Mouse (Mus musculus): ENCODE measurements at regions not wholly inside any gene's neighbourhood (a gene's known extent, or its start where the extent isn't known, plus 50 kb on each side); places are given as distances from the start of the nearest gene placed in this dataset.
A peak's percentile ranks its signal among the peaks of the same experiment; 100 is the strongest.
"Not testable (repeated sequence)": the region's sequence is repeated elsewhere in the genome, so short reads cannot be mapped to it uniquely, and the experiment has no call there.

DNA sequence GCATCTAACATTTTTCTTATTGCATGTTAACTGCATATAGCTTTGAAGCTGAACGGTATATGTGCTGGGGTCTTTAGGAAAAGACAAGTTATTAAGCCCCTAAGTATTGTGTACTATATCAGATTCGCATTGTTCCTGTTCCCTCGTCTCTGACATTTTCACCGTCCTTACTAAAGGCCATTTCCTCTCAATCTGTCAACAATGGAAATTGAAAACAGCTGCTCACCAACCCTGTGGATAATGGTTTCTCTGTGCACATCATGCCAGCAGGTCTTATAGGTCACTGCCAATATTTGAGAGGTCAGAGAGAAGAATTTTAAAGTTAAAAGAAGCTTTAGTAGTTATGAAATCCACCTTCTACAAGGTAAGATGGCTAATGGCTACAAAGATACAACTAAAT is 797.4 kb upstream of the Impad1 start:
- DNase-seq: no peak

DNA sequence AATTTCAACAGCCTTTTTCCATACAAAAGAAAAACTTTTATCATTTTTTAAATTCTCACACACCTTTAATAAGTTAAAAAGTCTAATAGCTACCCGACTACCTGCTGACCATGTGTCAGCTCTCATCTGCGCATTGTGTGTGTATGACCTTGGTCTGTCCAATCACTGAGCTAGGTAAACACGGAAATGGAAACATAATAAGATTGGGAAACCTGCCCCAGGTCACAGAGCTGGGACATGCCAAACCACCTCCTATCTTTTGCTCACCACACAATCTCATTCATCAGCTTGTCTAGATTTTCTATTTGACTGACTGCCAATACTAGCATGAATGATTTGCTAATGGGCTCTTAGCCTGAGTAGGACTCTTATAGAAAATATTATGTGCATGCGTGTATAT is 794.3 kb upstream of the Impad1 start:
- no peak for DNase-seq

DNA sequence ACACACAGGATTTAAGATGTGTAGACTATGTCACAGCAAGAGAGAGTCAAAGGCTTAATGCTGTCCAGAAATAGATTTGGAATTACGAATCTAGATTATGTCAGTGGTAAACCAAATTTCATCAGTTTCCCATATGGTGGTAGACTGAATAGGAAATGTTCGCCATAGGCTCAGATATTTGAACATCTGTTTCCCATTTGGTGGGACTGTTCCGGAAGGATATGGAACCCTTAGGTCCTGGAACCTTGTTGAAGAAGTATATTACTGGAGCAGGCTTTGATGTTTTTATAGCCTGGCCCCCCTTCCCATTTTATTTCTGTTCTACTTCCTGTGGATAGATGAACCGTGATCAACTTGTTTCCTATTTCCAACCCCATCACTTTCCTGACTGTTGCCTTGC is 792.0 kb upstream of the Impad1 start:
- no peak for DNase-seq

DNA sequence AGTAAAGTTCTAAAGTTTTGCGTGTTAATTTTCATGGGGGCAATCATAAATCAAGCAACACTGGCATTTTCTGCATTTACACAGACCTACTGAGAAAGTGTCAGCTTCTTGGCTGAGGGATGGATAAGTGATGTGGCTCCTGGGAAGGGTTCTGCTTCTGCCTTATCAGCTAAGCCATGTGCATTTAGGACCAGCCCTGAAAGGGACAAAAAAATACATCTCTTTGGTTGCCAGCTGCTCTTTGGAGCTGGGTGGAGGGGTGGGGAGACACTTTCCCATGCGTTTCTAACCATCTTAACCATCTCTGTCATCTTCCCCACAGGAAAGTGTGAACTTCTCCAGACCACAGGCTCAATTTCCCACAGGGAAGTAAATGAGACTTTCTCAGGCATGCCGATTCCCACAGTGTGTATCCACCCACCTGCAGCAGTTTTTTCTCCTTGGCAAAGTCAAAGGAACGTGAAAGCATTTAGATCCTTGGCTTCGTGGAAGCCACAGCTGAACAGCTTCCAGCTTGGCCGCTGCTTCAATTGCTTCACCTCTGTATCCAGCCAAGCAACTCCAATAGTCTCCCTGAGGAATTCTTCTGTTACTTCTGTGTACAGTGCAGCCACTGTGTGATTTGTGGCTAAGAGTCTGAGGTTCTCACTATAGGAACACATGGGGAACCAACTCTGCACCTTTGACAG is 791.0 kb upstream of the Impad1 start:
- DNase-seq: no peak

DNA sequence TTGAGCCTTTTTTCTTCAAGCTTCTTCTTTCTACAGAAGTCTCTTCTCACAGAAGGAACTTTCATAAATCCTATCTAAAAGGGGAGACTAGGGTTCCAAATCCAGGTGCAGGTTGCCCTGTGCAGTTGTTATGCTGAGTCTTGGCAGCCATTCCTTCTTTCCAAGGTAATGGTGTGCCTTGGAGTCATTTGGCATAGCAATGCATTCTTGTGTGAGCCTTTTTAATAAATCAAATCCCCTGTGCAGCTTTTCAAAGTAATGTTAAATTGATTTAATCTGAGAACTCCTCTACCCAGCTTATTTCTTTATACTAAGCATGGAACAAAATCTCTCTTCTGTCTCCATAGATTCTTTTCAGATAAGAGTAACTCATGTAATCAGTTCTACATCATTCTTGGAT is 774.9 kb upstream of the Impad1 start:
- DNase-seq: no peak

DNA sequence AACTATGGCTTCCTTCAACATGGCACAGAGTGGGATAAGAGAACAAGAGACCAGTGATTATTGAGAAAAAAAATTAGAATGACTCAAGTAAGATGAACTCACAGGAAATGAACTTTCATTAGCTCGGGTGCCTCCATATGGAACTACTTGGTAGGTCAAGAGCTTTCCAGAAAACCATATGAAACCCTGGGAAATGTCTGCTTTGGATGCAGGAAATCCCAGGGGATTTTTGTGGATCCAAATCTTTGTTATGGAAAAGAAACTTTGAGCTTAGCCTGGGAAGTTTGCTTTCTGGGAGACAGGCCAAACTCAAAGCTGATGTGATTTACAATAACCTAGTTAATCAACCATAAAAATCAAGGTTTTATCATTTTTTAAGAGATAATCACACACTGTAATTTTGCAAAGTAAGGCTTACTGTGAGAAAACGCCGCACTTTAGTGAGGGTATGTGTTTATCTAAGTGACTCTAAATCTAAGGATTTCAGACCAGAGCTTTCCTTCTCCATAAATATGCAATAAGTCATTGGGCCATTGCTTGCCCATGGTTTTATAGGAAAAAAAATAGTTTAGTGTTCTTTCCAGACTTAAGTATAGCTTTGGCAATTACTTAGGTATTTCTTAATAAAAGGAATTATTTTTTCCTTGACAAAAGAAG is 767.0 kb upstream of the Impad1 start:
- no peak for DNase-seq

DNA sequence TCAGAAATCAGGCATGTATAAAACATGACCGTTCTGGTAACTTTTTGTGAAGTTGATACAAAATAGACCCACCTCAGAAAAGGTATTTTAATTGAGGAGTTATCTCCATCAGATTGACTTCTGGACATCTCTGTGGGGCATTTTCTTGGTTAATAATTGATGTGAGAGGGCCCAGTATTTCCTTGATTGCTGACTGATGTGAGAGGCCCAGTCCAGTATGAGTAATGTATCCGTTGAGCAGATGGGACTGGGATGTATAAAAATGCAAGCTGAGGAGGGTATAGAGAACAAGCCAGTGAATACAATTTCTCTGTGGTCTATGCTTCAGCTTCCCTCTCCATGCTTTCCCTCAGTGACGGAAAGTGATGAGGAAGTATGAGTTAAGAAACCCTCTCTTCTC is 747.0 kb upstream of the Impad1 start:
- no peak for DNase-seq

DNA sequence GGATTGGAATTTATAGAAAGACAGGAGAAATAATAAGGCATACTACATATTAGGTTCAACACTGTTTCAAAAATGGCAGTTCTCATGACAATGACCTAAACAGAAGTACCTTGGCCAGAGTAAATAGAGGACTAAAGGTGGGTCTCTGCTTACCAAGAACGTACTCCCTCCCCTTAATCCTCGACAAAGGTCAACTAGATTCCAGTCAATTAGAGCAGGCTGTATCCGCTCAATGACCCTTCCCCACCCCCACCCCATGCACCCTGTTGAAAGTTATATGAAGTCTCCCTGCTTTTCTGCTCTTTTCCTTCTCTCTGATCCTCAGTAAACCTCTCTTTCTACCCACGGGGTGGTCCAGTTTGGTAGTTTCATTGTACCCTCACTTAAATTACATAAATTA is 737.3 kb upstream of the Impad1 start:
- DNase-seq: no peak

DNA sequence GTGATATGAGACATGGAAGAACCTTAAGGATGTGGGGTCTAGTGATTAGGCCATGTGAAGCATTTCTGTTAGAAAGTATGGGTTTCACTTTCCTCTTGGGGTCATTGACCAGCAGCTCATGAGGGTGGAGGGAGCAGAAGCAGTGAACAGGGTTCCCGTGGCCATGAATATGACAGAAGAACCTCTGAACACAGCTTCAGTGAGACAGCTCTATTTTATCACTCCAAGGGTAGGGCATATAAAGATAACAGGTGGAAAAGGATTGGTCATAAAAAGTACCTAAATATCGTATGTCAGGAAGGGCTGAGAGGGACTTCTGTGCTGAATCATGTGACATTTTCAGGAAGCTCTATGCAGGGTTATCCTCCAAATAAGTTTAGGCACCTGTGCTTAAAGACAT is 725.4 kb upstream of the Impad1 start:
- DNase-seq: no peak

DNA sequence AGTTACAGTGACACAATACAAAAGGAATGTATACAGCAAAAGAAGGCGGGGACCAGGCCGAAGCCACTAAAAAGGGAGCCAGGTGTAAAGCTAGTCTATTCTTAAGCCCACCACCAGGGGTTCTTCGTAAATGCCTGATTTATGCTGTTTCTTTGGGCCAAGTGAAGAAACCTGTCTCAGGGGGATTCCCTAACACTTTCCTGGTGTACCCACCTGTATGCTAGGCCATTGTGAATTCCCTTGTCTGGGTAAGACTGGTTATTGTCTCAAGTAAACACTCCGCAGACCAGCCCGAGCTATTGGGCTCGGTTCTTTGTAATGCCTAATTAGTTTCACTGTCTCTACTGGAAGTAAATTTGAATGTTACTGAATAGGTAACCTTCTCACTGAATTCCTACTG is 722.3 kb upstream of the Impad1 start:
- not testable (repeated sequence) for DNase-seq

DNA sequence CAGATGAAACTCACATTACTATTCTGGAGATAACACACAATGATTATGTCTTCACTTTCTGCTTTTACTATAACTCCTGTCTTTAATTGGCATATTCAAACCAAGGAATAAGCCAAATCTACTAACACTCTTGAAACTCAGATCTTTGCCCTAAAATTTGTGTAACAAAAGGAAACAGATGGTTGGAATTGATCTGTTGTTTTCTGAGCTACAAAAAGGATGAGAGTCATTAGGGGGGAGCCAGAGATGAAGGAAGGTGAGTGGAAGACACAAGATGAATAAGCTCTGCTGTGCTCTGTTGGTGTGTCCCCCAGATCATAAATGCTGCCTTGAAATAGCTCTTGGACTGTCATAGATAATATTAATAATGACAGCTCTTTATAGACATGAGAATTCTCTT is 718.6 kb upstream of the Impad1 start:
- no peak for DNase-seq

DNA sequence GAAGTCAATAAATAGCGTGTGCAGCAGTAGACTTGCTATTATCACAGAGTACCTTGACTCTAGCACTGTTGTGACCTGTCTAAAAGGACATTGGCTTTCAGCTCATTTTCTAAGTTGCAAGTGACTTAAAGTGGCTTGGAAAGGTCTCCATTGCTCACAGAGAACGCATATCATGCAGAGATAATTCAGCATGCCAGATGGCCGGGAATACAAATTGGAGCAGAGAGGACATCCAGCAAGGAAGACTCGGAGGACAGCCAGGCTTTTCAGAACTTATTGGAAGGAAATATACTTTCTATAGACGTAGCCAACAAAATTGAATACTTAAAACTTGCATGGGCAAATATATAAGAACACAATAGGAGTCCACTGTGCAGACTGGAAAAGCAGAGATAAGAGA is 716.2 kb upstream of the Impad1 start:
- peak; percentile 74 for DNase-seq

DNA sequence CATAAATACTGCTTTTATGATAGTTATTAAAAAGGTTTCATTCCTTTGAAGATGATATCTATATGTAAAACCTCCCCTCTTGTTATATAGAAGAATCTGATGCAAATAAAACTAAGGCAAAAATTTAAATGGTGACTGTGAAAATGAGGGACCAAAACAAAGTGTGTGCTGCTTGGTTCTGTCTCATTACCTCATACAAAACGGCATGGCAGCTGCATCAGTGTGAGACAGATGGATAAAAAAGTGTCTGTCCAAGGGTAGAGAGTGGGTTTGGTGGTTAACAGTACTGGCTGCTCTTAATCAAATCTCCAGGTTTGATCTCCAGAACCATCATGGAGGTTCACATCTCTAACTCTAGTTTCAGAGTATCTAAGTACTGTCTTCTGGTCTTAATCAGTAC is 701.9 kb upstream of the Impad1 start:
- no peak for DNase-seq

DNA sequence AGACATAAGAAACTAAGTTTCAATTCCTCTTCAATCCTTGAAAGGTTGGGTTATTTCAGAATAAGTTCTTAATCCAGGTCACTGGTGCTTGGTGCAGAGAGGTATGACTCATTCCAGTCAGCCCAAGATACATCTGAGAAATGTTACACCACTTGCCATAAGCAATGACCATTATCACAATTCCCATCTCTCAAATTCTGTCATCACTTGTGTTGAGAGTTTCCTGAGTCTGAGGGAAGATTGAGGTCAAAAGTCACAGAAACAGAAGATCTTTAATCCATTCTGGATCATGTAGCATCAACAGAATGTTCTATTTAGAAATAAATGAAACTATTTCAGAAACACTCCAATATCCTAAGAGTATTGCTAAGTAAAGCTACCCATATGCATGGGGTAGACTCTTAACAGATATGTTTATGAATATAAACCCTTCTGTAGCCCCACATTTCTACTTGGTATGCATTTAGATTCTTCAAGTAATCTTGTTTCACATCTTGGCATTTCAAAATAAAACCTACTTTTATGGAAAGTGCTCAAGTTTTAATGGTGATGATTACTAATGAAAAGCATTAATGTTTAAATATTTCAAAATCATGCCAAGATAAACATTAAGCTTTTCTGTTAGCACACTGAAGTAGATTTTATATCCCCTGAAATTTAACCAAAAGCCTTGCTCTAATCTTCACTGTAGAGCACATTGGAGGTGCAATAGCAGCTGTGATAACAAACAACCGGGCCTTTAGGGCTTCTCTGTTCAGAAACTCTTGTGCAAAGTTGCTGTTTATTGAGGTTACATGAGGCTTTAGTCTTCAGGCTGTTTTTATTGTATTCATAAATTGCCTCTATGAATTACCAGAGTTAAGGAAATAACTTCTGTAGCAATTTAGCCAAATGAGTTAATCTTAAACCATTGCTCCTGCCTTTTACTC is 701.2 kb upstream of the Impad1 start:
- DNase-seq: no peak

DNA sequence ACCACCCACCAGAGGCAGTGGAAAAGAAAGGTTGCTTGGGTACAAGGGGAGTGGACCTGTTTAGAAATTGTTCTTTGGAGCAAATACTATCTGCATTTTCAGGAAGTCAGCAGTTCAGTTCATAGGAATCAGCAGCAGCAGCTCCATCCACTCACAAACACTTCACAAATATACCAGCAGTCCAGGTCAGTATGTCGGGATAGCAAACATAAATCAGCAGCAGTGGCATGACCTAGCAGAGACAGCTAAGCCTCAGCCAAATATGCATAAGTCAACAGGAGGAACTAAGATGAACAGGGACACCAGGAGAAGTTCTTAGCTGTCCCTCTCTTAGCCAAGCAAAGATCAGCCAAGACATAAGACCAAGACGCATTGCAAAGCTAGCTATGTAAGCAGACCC is 693.6 kb upstream of the Impad1 start:
- DNase-seq: no peak

DNA sequence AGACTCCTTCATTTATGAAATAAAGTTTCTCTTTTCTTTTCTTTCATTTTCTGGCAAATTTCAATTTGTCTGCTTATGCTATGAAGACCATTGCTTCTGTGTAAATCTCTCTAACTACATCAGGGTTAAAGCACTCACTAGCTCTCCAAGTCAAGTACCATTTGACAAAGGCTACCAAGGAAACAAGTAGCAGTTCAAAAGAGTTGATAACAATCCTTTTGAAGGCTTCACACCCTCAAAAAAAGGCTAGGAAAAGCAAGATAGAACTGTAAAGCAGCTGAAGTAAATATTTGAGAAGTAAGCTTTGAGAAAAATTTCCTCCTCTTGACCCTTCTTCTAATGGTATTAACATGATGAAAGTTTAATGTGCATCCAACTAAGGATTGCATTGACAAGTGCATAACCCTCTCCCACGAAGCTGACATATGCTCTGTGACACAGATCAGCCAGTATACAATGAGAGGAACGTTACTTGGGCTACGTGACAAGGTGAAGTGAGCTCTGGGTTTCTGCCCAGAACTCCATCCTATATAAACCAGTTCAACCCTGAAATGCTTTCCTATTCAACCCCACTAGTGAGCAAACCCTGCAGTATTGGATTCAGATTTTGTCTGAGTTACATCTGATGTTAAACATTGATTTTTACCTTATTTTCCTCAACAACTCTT is 678.9 kb upstream of the Impad1 start:
- DNase-seq: no peak

DNA sequence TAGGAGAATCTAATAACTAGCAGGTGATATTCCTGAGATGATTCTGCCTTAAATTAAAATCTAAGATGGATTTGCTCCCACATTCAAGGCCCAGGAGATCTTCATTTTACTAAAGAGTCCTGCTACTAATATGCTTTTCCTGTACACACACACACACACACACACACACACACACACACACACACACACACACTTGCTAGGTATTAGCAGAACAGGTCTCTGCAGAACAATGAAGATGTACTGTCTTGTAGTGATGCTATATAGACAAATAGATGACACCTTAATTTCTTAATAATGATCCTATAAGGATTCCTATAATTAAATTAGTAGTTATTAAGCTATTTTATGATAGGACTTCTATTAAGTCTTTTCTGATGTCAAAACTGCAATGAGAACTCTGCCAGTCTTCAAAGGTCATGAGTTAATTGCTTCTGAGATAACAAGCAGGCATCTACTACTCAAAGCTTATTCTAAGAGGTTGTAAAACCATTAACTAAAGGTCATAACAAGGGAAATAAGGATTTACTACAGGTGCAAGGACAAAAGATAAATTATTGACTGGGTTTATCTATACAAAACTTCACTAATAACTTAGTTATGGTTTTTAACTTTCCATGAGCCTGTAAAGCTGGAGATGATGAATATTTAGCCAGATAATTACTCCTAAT is 666.0 kb upstream of the Impad1 start:
- no peak for DNase-seq

DNA sequence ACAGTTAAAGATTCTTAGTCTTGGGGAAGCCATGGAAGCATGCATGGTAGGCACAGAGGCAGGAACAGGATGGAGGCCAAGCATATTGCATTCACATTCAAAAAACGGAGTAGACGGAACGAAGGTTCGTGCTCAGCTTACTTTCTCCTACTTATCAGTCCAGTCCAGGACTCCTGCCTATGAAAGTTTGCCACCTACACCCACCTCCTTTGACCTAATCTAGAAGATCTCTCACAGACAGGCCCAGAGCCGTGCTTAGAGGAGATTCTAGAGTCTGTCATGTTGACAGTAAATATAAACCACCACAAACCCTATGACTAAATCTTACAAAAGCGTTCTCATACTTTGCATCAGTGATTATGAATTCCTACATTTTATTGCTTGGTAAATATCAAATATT is 657.3 kb upstream of the Impad1 start:
- DNase-seq: no peak

DNA sequence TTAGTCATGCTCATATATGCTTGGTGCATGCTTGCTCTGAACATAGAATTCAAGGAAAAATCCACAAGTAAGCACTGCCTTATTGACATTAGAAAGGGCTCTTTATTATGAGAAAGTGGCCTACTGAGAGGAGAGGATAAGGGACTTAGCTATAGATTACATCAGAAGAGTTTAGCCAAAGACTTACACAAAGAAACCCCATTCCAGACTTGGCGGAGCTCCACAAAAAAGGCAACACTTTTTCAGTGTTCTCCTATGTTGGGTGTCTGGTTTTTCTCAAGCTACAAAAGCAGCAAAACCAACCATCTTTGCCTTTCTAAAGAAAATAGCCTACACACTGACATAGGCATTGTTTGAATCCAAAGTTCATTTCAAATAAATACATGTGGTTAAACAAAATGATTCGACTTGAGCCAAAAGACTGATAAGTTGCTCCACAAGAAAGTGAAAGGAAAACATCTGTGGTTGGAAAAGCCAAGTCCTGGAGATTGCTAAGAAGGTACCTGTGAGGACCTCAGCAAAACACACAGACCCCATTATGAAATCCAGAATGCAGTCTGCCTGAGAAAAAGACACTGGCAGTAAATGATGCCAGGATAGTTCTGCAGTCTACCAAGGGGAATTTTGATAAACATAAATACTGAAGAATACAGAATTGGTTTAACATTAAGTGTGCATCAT is 648.3 kb upstream of the Impad1 start:
- DNase-seq: no peak

DNA sequence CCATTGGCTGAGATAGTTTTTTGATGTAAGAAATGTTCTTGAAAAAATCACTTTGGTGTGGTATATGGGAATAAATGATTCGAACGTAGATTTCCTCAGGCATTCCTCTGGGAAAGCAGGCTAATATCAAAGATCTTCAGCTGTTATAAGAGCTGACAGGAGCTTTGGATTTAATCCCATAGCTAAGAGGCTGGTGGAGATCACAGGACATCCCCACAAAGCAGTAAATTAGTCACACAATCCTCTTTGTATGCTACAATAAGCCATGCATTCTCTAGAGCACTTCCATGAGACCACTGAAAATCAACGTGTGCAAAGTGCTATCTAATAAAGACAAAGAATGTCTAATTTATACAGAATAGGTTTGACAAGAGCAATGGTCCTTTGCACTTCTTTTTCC is 643.9 kb upstream of the Impad1 start:
- no peak for DNase-seq
